Mouse (Mus musculus) neural tube, embryonic 14.5 days (tissue): ENCODE results near the gene Tsen34. TPM values are rescaled to one million over a fixed set of nuclear protein-coding genes. Genes with fewer than 3 reads are reported as not detected.
"Not testable (repeated sequence)": the region's sequence is repeated elsewhere in the genome, so short reads cannot be mapped to it uniquely, and the experiment has no call there.

Experiments
- ATAC-seq: fragments of 200-750 bp; cut with Nextera tagmentation; 2 replicates; pipeline ENCODE4 v1.8.0; 2017; ENCODE audit warnings: low read depth, mild to moderate bottlenecking, moderate TSS enrichment, moderate library complexity
- H3K27ac ChIP-seq: fragments of 300-500 bp; sonication (generic); 2 replicates; pipeline ENCODE4 v1.5.1; 2014; ENCODE audit warnings: low read depth, mild to moderate bottlenecking, control low read depth, low read length, moderate library complexity, mixed read lengths
- H3K27me3 ChIP-seq: fragments of 300-500 bp; sonication (generic); 2 replicates; pipeline ENCODE4 v1.6.1; 2014; ENCODE audit warnings: low read length; ENCODE audit not compliant: control insufficient read depth, insufficient read depth
- H3K36me3 ChIP-seq: fragments of 300-500 bp; sonication (generic); 2 replicates; pipeline ENCODE4 v1.6.1; 2014; ENCODE audit warnings: low read length, mixed read lengths; ENCODE audit not compliant: control insufficient read depth, insufficient read depth
- H3K4me1 ChIP-seq: fragments of 300-500 bp; sonication (generic); 2 replicates; pipeline ENCODE4 v1.6.1; 2014; ENCODE audit warnings: low read length; ENCODE audit not compliant: control insufficient read depth, insufficient read depth
- H3K4me2 ChIP-seq: fragments of 300-500 bp; sonication (generic); 2 replicates; pipeline ENCODE4 v1.6.1; 2014; ENCODE audit warnings: mild to moderate bottlenecking, low read depth, low read length, control low read depth
- H3K4me3 ChIP-seq: fragments of 300-500 bp; sonication (generic); 2 replicates; pipeline ENCODE4 v1.5.1; 2014; ENCODE audit warnings: low read depth, low read length, control low read depth, mixed read lengths
- H3K9ac ChIP-seq: fragments of 300-500 bp; sonication (generic); replicated peaks from 2 replicates; pipeline ENCODE4 v1.6.1; 2014; ENCODE audit warnings: low read depth, mild to moderate bottlenecking, control low read depth, low read length, mixed read lengths
- H3K9me3 ChIP-seq: fragments of 300-500 bp; sonication (generic); 2 replicates; pipeline ENCODE4 v1.6.1; 2016; ENCODE audit warnings: low read length; ENCODE audit not compliant: control insufficient read depth
- WGBS: fragments of 180-500 bp; shearing (Covaris S2); extraction: QIAGEN DNeasy Blood & Tissue Kit; methylation state at CpG from one replicate; pipeline ENCODE4 v1.1.7; 2014; 5-methylcytosine and 5-hydroxymethylcytosine counted together
- polyA plus RNA-seq: library from polyadenylated mRNA; unstranded; fragments of >200 nt; fragmentation: Nextera tagmentation; extraction: Ambion mirVana; gene quantifications from 2 replicates; pipeline ENCODE4 v1.2.1, GENCODE M21; 2014

The Tsen34 gene
- polyA plus RNA-seq, 1 experiment from 2014 or later, result 255 TPM

- H3K9me3 ChIP-seq, result no peaks in the 10 kb centered on the region
- peaks cover 20% of the 10 kb centered on the region for H3K36me3 ChIP-seq
- no peaks in the 10 kb centered on the region for H3K27me3 ChIP-seq
- H3K9ac ChIP-seq, result no peak overlapping the region
- no peak for ATAC-seq
- H3K4me3 ChIP-seq, result no peak overlapping the region
- 23% methylated on average over 7 of the region's 7 CpGs for WGBS
- peaks cover 20% of the 10 kb centered on the region for H3K4me1 ChIP-seq
- H3K27ac ChIP-seq, result no peak overlapping the region
- no peak overlapping the region for H3K4me2 ChIP-seq
These were observed 15.1 kb downstream of the Tsen34 start for GRCm38 (mm10) chr7:3707568-3708413.

- not testable (repeated sequence) for H3K27me3 ChIP-seq, H3K9me3 ChIP-seq, H3K9ac ChIP-seq, H3K4me2 ChIP-seq, H3K27ac ChIP-seq, ATAC-seq, H3K4me3 ChIP-seq
- 35% methylated on average over 5 of the region's 5 CpGs for WGBS
- H3K4me1 ChIP-seq, result peaks cover 20% of the 10 kb centered on the region
- peaks cover 20% of the 10 kb centered on the region for H3K36me3 ChIP-seq
These were observed 15.9 kb downstream of the Tsen34 start for GRCm38 (mm10) chr7:3708447-3708980.

GRCm38 (mm10) chr7:3709000-3709399 is 16.3 kb downstream of the Tsen34 start:
- peaks cover 20% of the 10 kb centered on the region for H3K4me1 ChIP-seq
- H3K9ac ChIP-seq, result no peak overlapping the region
- ATAC-seq, result no peak
- H3K27ac ChIP-seq, result no peak overlapping the region
- 69% methylated on average over 1 of the region's 1 CpGs for WGBS
- no peaks in the 10 kb centered on the region for H3K9me3 ChIP-seq
- no peaks in the 10 kb centered on the region for H3K27me3 ChIP-seq
- H3K36me3 ChIP-seq, result peaks cover 20% of the 10 kb centered on the region
- H3K4me2 ChIP-seq, result no peak overlapping the region
- H3K4me3 ChIP-seq, result no peak overlapping the region

- Histone ChIP-seq H3K36me3 (peaks cover 7% of the 10 kb centered on the region; the same call in 1 of the 2 replicates), H3K27ac (no peak overlapping the region), H3K27me3 (no peaks in the 10 kb centered on the region), H3K9ac (no peak overlapping the region), H3K9me3 (no peaks in the 10 kb centered on the region), H3K4me1 (no peaks in the 10 kb centered on the region), H3K4me3 (no peak overlapping the region), H3K4me2 (no peak overlapping the region)
- no peak for ATAC-seq
- 39% methylated on average over 5 of the region's 5 CpGs for WGBS
These were observed 19.7 kb downstream of the Tsen34 start for GRCm38 (mm10) chr7:3712264-3712942.

- H3K4me3 ChIP-seq, result no peak overlapping the region
- H3K4me1 ChIP-seq, result no peaks in the 10 kb centered on the region
- ATAC-seq, result no peak
These were observed 22.6 kb downstream of the Tsen34 start for GRCm38 (mm10) chr7:3715249-3715648.

GRCm38 (mm10) chr7:3720268-3720667 is 27.6 kb downstream of the Tsen34 start, which contains the start of gene Pirb:
Gene Pirb, minus strand, starts transcription at chr7:3720391.
- H3K27me3 ChIP-seq, H3K27ac ChIP-seq, ATAC-seq, H3K9ac ChIP-seq, H3K4me3 ChIP-seq, H3K9me3 ChIP-seq, H3K36me3 ChIP-seq, H3K4me1 ChIP-seq, H3K4me2 ChIP-seq: not testable (repeated sequence)
- 78% methylated on average over 1 of the region's 3 CpGs for WGBS

More at GRCm38 (mm10) chr7:3715249-3715648, 22.6 kb downstream of the Tsen34 start:
- 66% methylated on average over 1 of the region's 1 CpGs for WGBS
- no peak overlapping the region for H3K9ac ChIP-seq
- no peaks in the 10 kb centered on the region for H3K27me3 ChIP-seq
- H3K27ac ChIP-seq, result no peak overlapping the region
- no peaks in the 10 kb centered on the region for H3K36me3 ChIP-seq
- H3K9me3 ChIP-seq, result no peaks in the 10 kb centered on the region
- no peak overlapping the region for H3K4me2 ChIP-seq

GRCm38 (mm10) chr7:3725459-3725858 is 32.8 kb downstream of the Tsen34 start:
- not testable (repeated sequence) for H3K4me2 ChIP-seq, H3K36me3 ChIP-seq, H3K9me3 ChIP-seq, H3K9ac ChIP-seq, H3K27me3 ChIP-seq, H3K4me3 ChIP-seq, H3K27ac ChIP-seq, H3K4me1 ChIP-seq, ATAC-seq

GRCm38 (mm10) chr7:3732675-3733074 is 40.0 kb downstream of the Tsen34 start:
- WGBS, result no CpG with 5 or more reads among the region's 1 CpGs
- H3K27ac ChIP-seq, H3K9ac ChIP-seq, H3K9me3 ChIP-seq, H3K27me3 ChIP-seq, H3K4me2 ChIP-seq, ATAC-seq, H3K36me3 ChIP-seq, H3K4me3 ChIP-seq, H3K4me1 ChIP-seq: not testable (repeated sequence)
